Mouse (Mus musculus) skeletal muscle tissue, adult 2 months (tissue): ENCODE data around the gene Olfr1101.

Source experiments
- DNase-seq: peaks from one replicate; pipeline ENCODE4 v3.0.0-alpha.2; 2012; ENCODE audit warnings: low read depth, low spot score

Gene Olfr1101

DNA sequence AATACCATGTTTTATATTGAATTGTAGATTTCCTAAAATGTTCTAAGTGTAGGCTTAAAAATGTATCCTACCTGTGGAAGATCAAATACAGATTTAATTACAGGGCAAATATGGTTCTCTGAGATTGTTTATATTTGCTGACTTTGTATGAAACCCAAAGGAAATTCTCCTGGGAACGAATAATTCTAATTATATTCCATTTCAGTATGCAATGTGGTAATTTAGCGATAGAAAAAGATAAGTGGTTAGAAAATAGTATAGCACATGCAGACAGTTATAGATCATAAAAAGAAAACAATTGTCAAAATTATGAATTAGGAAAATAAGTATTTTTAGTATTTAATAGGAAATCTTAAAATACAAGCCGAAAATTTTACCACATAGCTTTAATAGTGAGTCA is at the start of gene Olfr1101:
TSS of gene Olfr1101 (minus strand) at position 101 of the 400 bp plus-strand sequence.
- DNase-seq = no peak

GRCm38 (mm10) chr2:87036431-87036830 is 45.4 kb upstream of the Olfr1101 start, which contains the start of gene Olfr1105:
Olfr1105 (minus strand) TSS chr2:87036531.
- DNase-seq = no peak

- DNase-seq = no peak
Measured at GRCm38 (mm10) chr2:87026980-87027379, 36.0 kb upstream of the Olfr1101 start, which contains the start of gene Olfr1104. Olfr1104 (minus strand) TSS chr2:87027080.

DNA sequence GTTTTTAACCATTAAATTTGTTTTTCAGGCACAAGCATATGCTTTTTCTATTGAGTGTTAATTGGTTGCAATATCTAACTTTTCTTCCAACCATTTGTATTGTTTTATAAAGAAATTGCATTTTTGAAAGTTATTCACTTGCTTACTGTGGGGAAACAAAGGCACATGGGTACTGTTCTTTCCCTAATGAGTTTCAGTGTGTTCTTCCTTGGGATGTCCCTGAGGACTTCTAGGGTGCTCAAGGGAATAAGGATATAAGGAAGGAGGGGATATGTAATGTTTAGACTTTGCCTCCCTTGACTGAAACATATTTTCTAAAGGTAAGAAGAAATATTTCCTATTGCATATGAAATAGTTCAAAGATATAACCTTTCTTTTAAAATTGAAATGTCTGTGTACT is 7.1 kb upstream of the Olfr1101 start, which contains the start of gene Olfr1102:
TSS of gene Olfr1102 (plus strand) at position 301 of the 400 bp plus-strand sequence.
- DNase-seq = no peak

DNA sequence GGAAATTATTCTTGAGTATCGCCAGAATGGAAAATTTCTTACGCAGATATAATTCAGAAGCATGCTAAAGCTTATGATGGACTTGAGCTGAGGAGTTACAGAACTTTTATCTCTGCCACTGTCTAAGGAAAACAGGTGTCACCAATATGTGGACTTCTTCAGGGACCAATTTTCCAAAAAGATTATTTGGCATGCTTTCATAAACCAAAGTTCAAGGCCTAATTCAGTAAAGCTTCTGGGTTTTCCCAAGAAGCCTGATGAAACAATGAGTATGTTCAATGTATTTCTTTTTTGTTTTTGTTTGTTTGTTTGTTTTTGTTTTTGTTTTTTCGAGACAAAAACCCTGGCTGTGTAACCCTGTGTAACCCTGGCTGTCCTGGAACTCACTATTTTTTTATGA is 11.2 kb downstream of the Olfr1101 start, which contains the start of gene Olfr1100:
TSS of gene Olfr1100 (minus strand) at position 101 of the 400 bp plus-strand sequence.
- DNase-seq = no peak

GRCm38 (mm10) chr2:86960593-86960992 is 30.4 kb downstream of the Olfr1101 start, which contains the start of gene Olfr1099:
Olfr1099 (minus strand) TSS chr2:86960693.
- no peak for DNase-seq
